Mouse (Mus musculus) small intestine, adult 2 months (tissue): ENCODE data around the gene Shroom3.

ENCODE experiments used
- CTCF ChIP-seq: fragments of 200-500 bp; IDR thresholded peaks from 2 replicates; pipeline ENCODE4 v1.5.1; 2012; ENCODE audit warnings: low read depth, mild to moderate bottlenecking, control low read depth, inconsistent platforms, low read length, moderate library complexity, mixed read lengths; ENCODE audit not compliant: insufficient replicate concordance, insufficient read length; ENCODE audit errors: extremely low read depth
- POLR2A ChIP-seq: fragments of 200-500 bp; IDR thresholded peaks from 2 replicates; pipeline ENCODE4 v1.6.1; 2012; ENCODE audit warnings: low read depth, mild to moderate bottlenecking, control low read depth, inconsistent platforms, low read length, moderate library complexity

GRCm38 (mm10) chr5:92640861-92641260 lies 42.4 kb upstream of the Shroom3 start:
- TF ChIP-seq CTCF: no peak
- no peak for TF ChIP-seq POLR2A
